Mouse (Mus musculus) kidney, embryonic 15.5 days (tissue): ENCODE results near the gene Trim46. TPM values are rescaled to one million over a fixed set of nuclear protein-coding genes. Genes with fewer than 3 reads are reported as not detected.

Source experiments
- ATAC-seq: fragments of 200-750 bp; cut with Nextera tagmentation; replicated peaks from 2 replicates; pipeline ENCODE4 v1.8.0; 2017; ENCODE audit warnings: moderate TSS enrichment; ENCODE audit not compliant: low FRiP score
- H3K27ac ChIP-seq: fragments of 300-500 bp; sonication (generic); 2 replicates; pipeline ENCODE4 v1.5.1; 2015; ENCODE audit warnings: mild to moderate bottlenecking, inconsistent platforms
- H3K27me3 ChIP-seq: fragments of 300-500 bp; sonication (generic); 2 replicates; pipeline ENCODE4 v1.6.1; 2015; ENCODE audit warnings: inconsistent platforms
- H3K36me3 ChIP-seq: fragments of 300-500 bp; sonication (generic); 2 replicates; pipeline ENCODE4 v1.6.1; 2015; ENCODE audit warnings: inconsistent platforms
- H3K4me1 ChIP-seq: fragments of 300-500 bp; sonication (generic); 2 replicates; pipeline ENCODE4 v1.6.1; 2015; ENCODE audit warnings: inconsistent platforms
- H3K4me2 ChIP-seq: fragments of 300-500 bp; sonication (generic); 2 replicates; pipeline ENCODE4 v1.6.1; 2015; ENCODE audit warnings: moderate library complexity, mild to moderate bottlenecking, inconsistent platforms
- H3K4me3 ChIP-seq: fragments of 300-500 bp; sonication (generic); replicated peaks from 2 replicates; pipeline ENCODE4 v1.5.1; 2015; ENCODE audit warnings: mild to moderate bottlenecking, inconsistent platforms
- H3K9ac ChIP-seq: fragments of 300-500 bp; sonication (generic); 2 replicates; pipeline ENCODE4 v1.6.1; 2015; ENCODE audit warnings: mild to moderate bottlenecking, inconsistent platforms
- H3K9me3 ChIP-seq: fragments of 300-500 bp; sonication (generic); replicated peaks from 2 replicates; pipeline ENCODE4 v1.6.1; 2016; ENCODE audit warnings: inconsistent platforms
- WGBS: fragments of 180-500 bp; shearing (Covaris S2); methylation state at CpG from one replicate; pipeline ENCODE4 v1.1.7; 2015; ENCODE audit warnings: mixed read lengths; 5-methylcytosine and 5-hydroxymethylcytosine counted together
- polyA plus RNA-seq: library from polyadenylated mRNA; unstranded; fragments of >200 nt; fragmentation: Nextera tagmentation; extraction: Ambion mirVana; gene quantifications from 2 replicates; pipeline ENCODE4 v1.2.1, GENCODE M21; 2015

Gene Trim46
- polyA plus RNA-seq: 3.4 and 5.2 TPM in 2 replicates

GRCm38 (mm10) chr3:89246261-89247100 lies at the start of gene Trim46:
Gene Trim46, minus strand, starts transcription at chr3:89246309.
- ATAC-seq: peak; percentile 55
- peak within 1 kb of the TSS; percentile 81 for H3K27ac ChIP-seq
- H3K4me1 ChIP-seq: peaks cover 66% of the 10 kb centered on the region
- under 1% methylated on average over 41 of the region's 42 CpGs for WGBS
- H3K9ac ChIP-seq: peak within 1 kb of the TSS; percentile 74
- H3K36me3 ChIP-seq: peaks cover 27% of the 10 kb centered on the region
- peak within 1 kb of the TSS; percentile 72 for H3K4me3 ChIP-seq
- H3K4me2 ChIP-seq: peak within 1 kb of the TSS; percentile 82
- H3K27me3 ChIP-seq: 0 out of 2 replicates have a peak, but pooled peaks cover 4% of the 10 kb centered on the region
- no peaks in the 10 kb centered on the region for H3K9me3 ChIP-seq

- 77% methylated on average over 8 of the region's 8 CpGs for WGBS
- H3K4me2 ChIP-seq: no peak overlapping the region
- H3K9me3 ChIP-seq: no peaks in the 10 kb centered on the region
- no peak overlapping the region for H3K4me3 ChIP-seq
- H3K27ac ChIP-seq: no peak overlapping the region
- peaks cover 31% of the 10 kb centered on the region for H3K4me1 ChIP-seq
- no peaks in the 10 kb centered on the region for H3K36me3 ChIP-seq
- no peaks in the 10 kb centered on the region for H3K27me3 ChIP-seq
- no peak overlapping the region for H3K9ac ChIP-seq
- ATAC-seq: no peak
Observed at GRCm38 (mm10) chr3:89295685-89296230, 49.6 kb upstream of the Trim46 start.

- H3K4me3 ChIP-seq: no peak overlapping the region
- 72% methylated on average over 5 of the region's 5 CpGs for WGBS
- H3K9ac ChIP-seq: no peak overlapping the region
- no peaks in the 10 kb centered on the region for H3K9me3 ChIP-seq
- ATAC-seq: no peak
- H3K27ac ChIP-seq: no peak overlapping the region
- H3K4me1 ChIP-seq: peaks cover 20% of the 10 kb centered on the region; the same call in 1 of the 2 replicates
- no peak overlapping the region for H3K4me2 ChIP-seq
- H3K27me3 ChIP-seq: no peaks in the 10 kb centered on the region
- no peaks in the 10 kb centered on the region for H3K36me3 ChIP-seq
Observed at GRCm38 (mm10) chr3:89294195-89294594, 48.1 kb upstream of the Trim46 start.

- Histone ChIP-seq H3K4me3 (no peak overlapping the region), H3K27me3 (no peaks in the 10 kb centered on the region), H3K4me1 (peaks cover 23% of the 10 kb centered on the region), H3K9ac (no peak overlapping the region), H3K4me2 (no peak overlapping the region), H3K9me3 (no peaks in the 10 kb centered on the region), H3K36me3 (no peaks in the 10 kb centered on the region), H3K27ac (no peak overlapping the region)
- no peak for ATAC-seq
- WGBS: 89% methylated on average over 11 of the region's 11 CpGs
Observed at GRCm38 (mm10) chr3:89293247-89293918, 47.3 kb upstream of the Trim46 start.

GRCm38 (mm10) chr3:89292303-89292702 lies 46.2 kb upstream of the Trim46 start:
- H3K9ac ChIP-seq: no peak overlapping the region
- peaks cover 31% of the 10 kb centered on the region for H3K4me1 ChIP-seq
- H3K27ac ChIP-seq: no peak overlapping the region
- no peaks in the 10 kb centered on the region for H3K36me3 ChIP-seq
- no peak overlapping the region for H3K4me3 ChIP-seq
- H3K4me2 ChIP-seq: no peak overlapping the region
- H3K27me3 ChIP-seq: no peaks in the 10 kb centered on the region
- H3K9me3 ChIP-seq: no peaks in the 10 kb centered on the region
- ATAC-seq: no peak
- WGBS: 66% methylated on average over 5 of the region's 5 CpGs

- Histone ChIP-seq H3K4me1 (peaks cover 35% of the 10 kb centered on the region), H3K9me3 (no peaks in the 10 kb centered on the region), H3K27ac (no peak overlapping the region), H3K4me2 (no peak overlapping the region), H3K9ac (no peak overlapping the region), H3K36me3 (no peaks in the 10 kb centered on the region), H3K4me3 (no peak overlapping the region), H3K27me3 (no peaks in the 10 kb centered on the region)
- 47% methylated on average over 10 of the region's 10 CpGs for WGBS
- ATAC-seq: no peak
Observed at GRCm38 (mm10) chr3:89291874-89292273, 45.8 kb upstream of the Trim46 start.

- no peaks in the 10 kb centered on the region for H3K9me3 ChIP-seq
- no peak overlapping the region for H3K4me2 ChIP-seq
- no peak for ATAC-seq
- H3K9ac ChIP-seq: no peak overlapping the region
- WGBS: 32% methylated on average over 7 of the region's 7 CpGs
- no peak overlapping the region for H3K27ac ChIP-seq
- no peak overlapping the region for H3K4me3 ChIP-seq
- no peaks in the 10 kb centered on the region for H3K36me3 ChIP-seq
- H3K27me3 ChIP-seq: no peaks in the 10 kb centered on the region
- H3K4me1 ChIP-seq: peaks cover 56% of the 10 kb centered on the region
Observed at GRCm38 (mm10) chr3:89288503-89288928, 42.4 kb upstream of the Trim46 start.

- no peak for ATAC-seq
- no peaks in the 10 kb centered on the region for H3K9me3 ChIP-seq
- peaks cover 57% of the 10 kb centered on the region for H3K4me1 ChIP-seq
- H3K4me3 ChIP-seq: no peak overlapping the region
- H3K27me3 ChIP-seq: no peaks in the 10 kb centered on the region
- H3K9ac ChIP-seq: no peak overlapping the region
- no peak overlapping the region for H3K4me2 ChIP-seq
- H3K36me3 ChIP-seq: no peaks in the 10 kb centered on the region
- peak overlapping the region; percentile 77 for H3K27ac ChIP-seq
- WGBS: 50% methylated on average over 5 of the region's 5 CpGs
Observed at GRCm38 (mm10) chr3:89287286-89287685, 41.2 kb upstream of the Trim46 start.

GRCm38 (mm10) chr3:89285526-89285925 lies 39.4 kb upstream of the Trim46 start:
- no peak overlapping the region for H3K4me3 ChIP-seq
- H3K4me1 ChIP-seq: peaks cover 60% of the 10 kb centered on the region
- WGBS: 70% methylated on average over 2 of the region's 2 CpGs
- H3K27me3 ChIP-seq: peaks cover under 1% of the 10 kb centered on the region; the same call in 1 of the 2 replicates
- H3K36me3 ChIP-seq: no peaks in the 10 kb centered on the region
- no peak overlapping the region for H3K9ac ChIP-seq
- no peaks in the 10 kb centered on the region for H3K9me3 ChIP-seq
- no peak overlapping the region for H3K27ac ChIP-seq
- ATAC-seq: no peak
- no peak overlapping the region for H3K4me2 ChIP-seq

- ATAC-seq: no peak
- H3K9ac ChIP-seq: no peak overlapping the region
- 68% methylated on average over 3 of the region's 3 CpGs for WGBS
- H3K36me3 ChIP-seq: no peaks in the 10 kb centered on the region
- no peak overlapping the region for H3K27ac ChIP-seq
- H3K4me2 ChIP-seq: no peak overlapping the region
- peaks cover 4% of the 10 kb centered on the region; the same call in 1 of the 2 replicates for H3K27me3 ChIP-seq
- H3K4me1 ChIP-seq: peaks cover 71% of the 10 kb centered on the region
- no peak overlapping the region for H3K4me3 ChIP-seq
- H3K9me3 ChIP-seq: no peaks in the 10 kb centered on the region
Observed at GRCm38 (mm10) chr3:89284261-89284660, 38.2 kb upstream of the Trim46 start.

- 20% methylated on average over 4 of the region's 4 CpGs for WGBS
- ATAC-seq: no peak
- H3K27ac ChIP-seq: peak overlapping the region; percentile 95; the same call in 1 of the 2 replicates
Observed at GRCm38 (mm10) chr3:89282291-89282643, 36.2 kb upstream of the Trim46 start.

More at GRCm38 (mm10) chr3:89282291-89282643, 36.2 kb upstream of the Trim46 start:
- Histone ChIP-seq H3K9ac (no peak overlapping the region), H3K4me1 (peaks cover 74% of the 10 kb centered on the region), H3K27me3 (peaks cover 4% of the 10 kb centered on the region; the same call in 1 of the 2 replicates), H3K4me2 (no peak overlapping the region), H3K36me3 (no peaks in the 10 kb centered on the region), H3K9me3 (no peaks in the 10 kb centered on the region), H3K4me3 (no peak overlapping the region)
